Mouse (Mus musculus) lung, adult 2 months (tissue): ENCODE measurements around the gene Btnl2.
A peak's percentile ranks its signal among the peaks of the same experiment; 100 is the strongest.

Experiments
- CTCF ChIP-seq: fragments of 200-500 bp; IDR thresholded peaks from 2 replicates; pipeline ENCODE4 v1.5.1; 2011; ENCODE audit warnings: mild to moderate bottlenecking, low read length, control low read depth; ENCODE audit not compliant: insufficient read depth
- POLR2A ChIP-seq: fragments of 200-500 bp; IDR thresholded peaks from 2 replicates; pipeline ENCODE4 v1.6.1; 2011; ENCODE audit warnings: low read depth, mild to moderate bottlenecking, control low read depth, low read length, borderline replicate concordance; ENCODE audit errors: extremely low read depth

- TF ChIP-seq POLR2A (peak; percentile 46; the same call in 1 of the 2 replicates), CTCF (no peak)
Observed at GRCm38 (mm10) chr17:34306407-34306806, 48.2 kb upstream of the Btnl2 start.
